Mouse (Mus musculus) ZHBTc4 (cell line): ENCODE results near the gene Bbof1.

Experiments used
- DNase-seq: peaks from one replicate; pipeline ENCODE4 v3.0.0-alpha.2; 2011; ENCODE audit warnings: low read depth, low spot score

The Bbof1 gene

GRCm38 (mm10) chr12:84468701-84469100 lies 59.8 kb downstream of the Bbof1 start:
- peak; percentile 67 for DNase-seq

GRCm38 (mm10) chr12:84478937-84479336 lies 70.1 kb downstream of the Bbof1 start:
- no peak for DNase-seq

- no peak for DNase-seq
Measured at GRCm38 (mm10) chr12:84481251-84481650, 72.4 kb downstream of the Bbof1 start.

- DNase-seq: no peak
Measured at GRCm38 (mm10) chr12:84482778-84483585, 74.1 kb downstream of the Bbof1 start.

- DNase-seq: peak; percentile 50
Measured at GRCm38 (mm10) chr12:84487324-84488056, 78.6 kb downstream of the Bbof1 start.
